Mouse (Mus musculus) brain, embryonic 14.5 days (tissue): ENCODE results near the gene Ptma.

Experiments
- CTCF ChIP-seq: fragments of 200-500 bp; IDR thresholded peaks from 2 replicates; pipeline ENCODE4 v1.5.1; 2012; ENCODE audit warnings: inconsistent platforms, mild to moderate bottlenecking, moderate library complexity, borderline replicate concordance; ENCODE audit not compliant: insufficient read depth, insufficient read length; ENCODE audit errors: extremely low read depth
- POLR2A ChIP-seq: fragments of 200-500 bp; IDR thresholded peaks from 2 replicates; pipeline ENCODE4 v1.6.1; 2012; ENCODE audit warnings: mild to moderate bottlenecking, inconsistent platforms, borderline replicate concordance; ENCODE audit not compliant: poor library complexity, insufficient read depth, insufficient read length, severe bottlenecking; ENCODE audit errors: extremely low read depth

DNA sequence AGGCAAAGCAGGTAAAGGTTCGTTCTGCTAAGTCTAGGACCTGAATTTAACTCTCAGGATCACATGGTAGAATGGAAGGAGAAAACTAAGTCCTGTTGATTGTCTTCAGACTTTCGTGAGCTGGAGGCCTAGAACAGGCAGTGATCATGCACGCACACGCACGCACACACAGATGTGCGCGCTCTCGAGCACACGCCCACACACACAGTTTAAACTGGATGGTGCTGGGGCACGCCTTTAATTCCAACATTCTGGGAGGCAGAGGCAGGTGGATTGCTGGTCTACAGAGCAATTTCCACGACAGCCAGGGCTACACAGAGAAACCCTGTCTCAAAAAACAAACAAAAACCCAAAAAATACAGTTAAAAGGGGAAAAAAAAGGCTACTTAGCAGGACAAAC is 44.2 kb upstream of the Ptma start:
- TF ChIP-seq POLR2A, result no peak
- TF ChIP-seq CTCF, result no peak
